Mouse (Mus musculus) G1E (cell line): ENCODE measurements around the gene Slc16a5.

ENCODE experiments used
- CTCF ChIP-seq: IDR thresholded peaks from 2 replicates; pipeline ENCODE4 v1.5.1; 2012; ENCODE audit warnings: low read depth, low read length, inconsistent platforms, mixed read lengths
- GATA1 ChIP-seq: IDR thresholded peaks from 2 replicates; pipeline ENCODE4 v1.6.1; 2012; ENCODE audit warnings: borderline replicate concordance, low read length, inconsistent platforms, mixed read lengths
- GATA2 ChIP-seq: IDR thresholded peaks from 2 replicates; pipeline ENCODE4 v1.6.1; 2012; ENCODE audit warnings: low read depth, low read length, inconsistent platforms, borderline replicate concordance
- POLR2AphosphoS5 ChIP-seq: IDR thresholded peaks from 2 replicates; pipeline ENCODE4 v1.6.1; 2012; ENCODE audit warnings: low read depth, low read length, inconsistent platforms; ENCODE audit not compliant: insufficient replicate concordance
- TAL1 ChIP-seq: conservative IDR thresholded peaks from 2 replicates; pipeline ENCODE4 v1.6.1; 2012; ENCODE audit warnings: low read depth, low read length, inconsistent platforms, mixed read lengths

GRCm38 (mm10) chr11:115433342-115433741, 28.9 kb upstream of the Slc16a5 start:
- TF ChIP-seq CTCF (no peak), GATA1 (no peak), POLR2AphosphoS5 (no peak), GATA2 (no peak), TAL1 (no peak)
